Mouse (Mus musculus): Measurements from ENCODE around the gene Col18a1. TPM values are rescaled to one million over a fixed set of nuclear protein-coding genes. Genes with fewer than 3 reads are reported as not detected.

Col18a1 gene
- polyA plus RNA-seq (2015; fragmentation: Nextera tagmentation; extraction: Ambion mirVana) = 17.4 and 22.2 TPM in 2 replicates

GRCm38 (mm10) chr10:77165963-77166717 lies at the start of gene Col18a1:
Gene Col18a1, minus strand, starts transcription at chr10:77166548.

GRCm38 (mm10) chr10:77031768-77032375 lies 134.5 kb downstream of the Col18a1 start, which contains the start of gene Slc19a1:
Gene Slc19a1, plus strand, starts transcription at chr10:77032241.

Other genes with a start within 250 kb of the Col18a1 start
- 5.8 and 6.5 TPM in 2 replicates for gene Pcbp3, start 204.7 kb downstream of the Col18a1 start, polyA plus RNA-seq (2015; fragmentation: Nextera tagmentation; extraction: Ambion mirVana)
- gene Slc19a1, start 134.3 kb downstream of the Col18a1 start, polyA plus RNA-seq (2015; fragmentation: Nextera tagmentation; extraction: Ambion mirVana) = 22.3 and 22.5 TPM in 2 replicates
- 27.4 and 35.2 TPM in 2 replicates for gene Pofut2, start 92.7 kb upstream of the Col18a1 start, polyA plus RNA-seq (2015; fragmentation: Nextera tagmentation; extraction: Ambion mirVana)